Mouse (Mus musculus): ENCODE results near the gene Tdrd3.

GRCm38 (mm10) chr14:87384288-87385268 lies 31.9 kb upstream of the Tdrd3 start:
- TF ChIP-seq CTCF (IDR thresholded peaks at IDR 0.05; ENCODE audit: control insufficient read depth, insufficient read depth, insufficient read length) (no peak), MYOD1 (IDR thresholded peaks at IDR 0.05; ENCODE audit: control insufficient read depth, insufficient read length, low read depth) (no peak), MAX (IDR thresholded peaks at IDR 0.05) (no peak), MYOG (IDR thresholded peaks at IDR 0.05; ENCODE audit: control insufficient read depth, extremely low read depth, insufficient read length) (no peak), USF1 (IDR thresholded peaks at IDR 0.05; ENCODE audit: low read depth) (no peak)

Measured in C2C12 (cell line).